Mouse (Mus musculus): ENCODE measurements around the gene Medag. TPM values are rescaled to one million over a fixed set of nuclear protein-coding genes. Genes with fewer than 3 reads are reported as not detected.

The Medag gene
- polyA plus RNA-seq, 1 experiment: 0.19 TPM

DNA sequence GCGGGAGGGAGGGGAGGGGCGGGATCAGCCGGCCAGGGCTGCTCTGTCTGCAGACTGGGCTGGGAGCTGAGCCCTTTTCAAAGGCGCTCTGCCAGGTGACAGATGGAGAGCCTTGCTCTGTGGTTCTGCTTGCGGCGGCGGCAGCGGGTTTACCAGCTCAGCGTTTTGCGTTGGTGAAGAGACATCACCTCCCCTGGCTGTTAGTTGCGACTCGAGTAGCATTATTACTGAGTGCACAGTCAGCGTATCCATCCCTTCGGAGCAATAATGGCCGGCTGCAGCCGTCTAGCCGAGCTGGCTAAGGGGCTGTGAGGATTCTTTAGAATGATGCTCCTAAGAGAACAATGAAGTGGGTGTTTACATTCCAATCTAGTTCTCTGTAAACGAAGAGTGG lies 28.6 kb downstream of the Medag start:
- no peaks in the 10 kb centered on the region for H3K4me1 ChIP-seq (ENCODE audit: control insufficient read depth, insufficient read depth, low read length)
- TF ChIP-seq CTCF (IDR thresholded peaks at IDR 0.05; ENCODE audit: low read depth, low read length) (no peak), POLR2A (IDR thresholded peaks at IDR 0.05; ENCODE audit: borderline replicate concordance, low read depth, low read length) (no peak)
- no peak overlapping the region for H3K27ac ChIP-seq (ENCODE audit: insufficient read depth, low read depth, low read length)
- no peak overlapping the region for H3K4me3 ChIP-seq (ENCODE audit: insufficient read depth, low read length)

DNA sequence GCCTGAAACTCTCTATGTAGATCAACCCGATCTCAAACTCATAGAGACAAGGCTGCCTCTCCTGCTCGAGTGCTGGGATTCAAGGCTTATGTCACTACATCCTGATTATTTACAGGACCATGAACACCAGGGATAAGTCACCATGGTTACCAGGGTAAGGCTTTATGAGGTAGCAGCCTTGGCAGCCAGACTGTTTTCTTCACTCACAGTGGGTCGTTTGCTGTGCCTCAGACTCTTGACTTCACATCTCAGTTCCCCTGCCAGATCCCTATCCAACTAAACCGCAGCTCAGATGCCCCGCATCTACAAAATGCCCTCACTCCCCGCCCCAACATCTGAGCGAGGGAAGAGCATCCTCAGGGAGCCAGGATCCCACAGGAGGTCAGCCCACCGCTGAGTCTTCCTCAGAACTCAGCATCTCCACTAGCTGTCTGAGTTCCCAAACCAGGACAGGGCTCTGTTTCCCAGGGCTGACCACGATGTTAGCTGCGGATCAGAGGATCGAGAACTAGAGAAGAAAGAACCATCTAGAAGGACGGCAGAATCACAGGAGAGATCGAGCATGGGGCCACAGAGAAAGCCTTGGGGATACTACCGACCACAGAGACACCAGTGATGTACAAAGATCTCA lies 30.2 kb downstream of the Medag start:
- H3K27ac ChIP-seq (ENCODE audit: insufficient read depth, low read depth, low read length): no peak overlapping the region
- TF ChIP-seq POLR2A (IDR thresholded peaks at IDR 0.05; ENCODE audit: borderline replicate concordance, low read depth, low read length) (no peak), CTCF (IDR thresholded peaks at IDR 0.05; ENCODE audit: low read depth, low read length) (no peak)
- no peak overlapping the region for H3K4me3 ChIP-seq (ENCODE audit: insufficient read depth, low read length)
- H3K4me1 ChIP-seq (ENCODE audit: control insufficient read depth, insufficient read depth, low read length): no peaks in the 10 kb centered on the region

DNA sequence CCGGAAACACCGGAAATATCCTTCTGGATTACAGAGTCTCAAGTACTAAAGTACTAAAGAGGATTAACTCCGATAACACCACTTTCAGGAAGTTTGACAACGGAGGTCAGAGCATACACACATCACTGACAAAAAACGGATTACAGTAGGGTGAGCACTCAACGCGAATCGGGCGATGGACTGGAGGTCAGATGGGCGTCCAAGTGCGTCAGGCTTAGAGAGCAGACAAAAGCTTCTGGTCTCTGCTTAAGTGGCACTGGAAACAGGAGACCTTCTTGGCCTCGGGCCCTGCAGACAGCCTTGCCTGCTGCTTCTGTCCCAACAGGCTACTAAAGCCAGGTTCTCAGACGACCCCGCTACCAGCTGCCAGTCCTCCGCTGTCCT lies 30.7 kb downstream of the Medag start:
- H3K4me1 ChIP-seq (ENCODE audit: control insufficient read depth, insufficient read depth, low read length): no peaks in the 10 kb centered on the region
- H3K27ac ChIP-seq (ENCODE audit: insufficient read depth, low read depth, low read length): no peak overlapping the region
- no peak overlapping the region for H3K4me3 ChIP-seq (ENCODE audit: insufficient read depth, low read length)
- no peak for TF ChIP-seq CTCF (IDR thresholded peaks at IDR 0.05; ENCODE audit: low read depth, low read length)
- TF ChIP-seq POLR2A (IDR thresholded peaks at IDR 0.05; ENCODE audit: borderline replicate concordance, low read depth, low read length): no peak

DNA sequence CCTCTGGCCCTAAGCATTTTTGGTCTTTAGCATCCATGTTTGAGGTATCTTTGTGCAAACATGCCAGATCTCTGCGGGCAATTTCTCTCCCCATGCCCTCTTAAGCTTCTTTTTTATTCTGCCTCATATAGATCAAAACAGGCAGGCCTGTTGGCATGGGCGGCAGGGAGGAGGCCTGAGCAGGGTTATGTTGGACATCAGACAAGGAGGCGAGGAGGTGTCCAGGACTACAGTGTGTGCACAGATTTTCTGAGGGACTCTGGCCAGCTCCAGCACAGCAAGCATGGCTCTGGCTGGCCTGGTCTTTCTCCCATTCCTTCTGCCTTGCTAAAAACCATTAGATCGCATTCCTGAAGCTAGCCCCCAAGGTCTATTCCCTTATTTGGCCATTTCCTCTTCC lies 32.9 kb downstream of the Medag start:
- TF ChIP-seq CTCF (IDR thresholded peaks at IDR 0.05; ENCODE audit: low read depth, low read length): no peak
- no peak overlapping the region for H3K27ac ChIP-seq (ENCODE audit: insufficient read depth, low read depth, low read length)
- no peak overlapping the region for H3K4me3 ChIP-seq (ENCODE audit: insufficient read depth, low read length)
- H3K4me1 ChIP-seq (ENCODE audit: control insufficient read depth, insufficient read depth, low read length): no peaks in the 10 kb centered on the region

DNA sequence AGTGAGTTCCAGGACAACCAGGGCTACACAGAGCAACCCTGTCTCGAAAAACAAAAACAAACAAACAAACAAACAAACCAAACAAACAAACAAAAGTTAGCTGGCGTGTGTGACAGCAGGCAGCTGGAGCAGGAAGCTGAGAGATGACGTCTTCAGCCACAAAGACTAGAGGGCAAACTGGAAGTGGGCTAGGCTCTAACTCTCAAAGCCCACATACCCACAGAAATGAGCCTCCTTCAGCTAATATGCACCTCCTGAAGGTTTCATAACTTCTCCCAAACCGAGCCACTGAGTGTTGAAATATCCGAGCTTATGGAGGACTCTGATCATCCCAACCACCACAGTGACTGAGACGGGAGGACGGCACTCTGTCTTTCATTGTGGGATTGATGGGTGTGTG lies 34.9 kb downstream of the Medag start:
- H3K27ac ChIP-seq (ENCODE audit: insufficient read depth, low read depth, low read length): no peak overlapping the region
- H3K4me1 ChIP-seq (ENCODE audit: control insufficient read depth, insufficient read depth, low read length): no peaks in the 10 kb centered on the region
- no peak overlapping the region for H3K4me3 ChIP-seq (ENCODE audit: insufficient read depth, low read length)
- no peak for TF ChIP-seq POLR2A (IDR thresholded peaks at IDR 0.05; ENCODE audit: borderline replicate concordance, low read depth, low read length)
- no peak for TF ChIP-seq CTCF (IDR thresholded peaks at IDR 0.05; ENCODE audit: low read depth, low read length)

DNA sequence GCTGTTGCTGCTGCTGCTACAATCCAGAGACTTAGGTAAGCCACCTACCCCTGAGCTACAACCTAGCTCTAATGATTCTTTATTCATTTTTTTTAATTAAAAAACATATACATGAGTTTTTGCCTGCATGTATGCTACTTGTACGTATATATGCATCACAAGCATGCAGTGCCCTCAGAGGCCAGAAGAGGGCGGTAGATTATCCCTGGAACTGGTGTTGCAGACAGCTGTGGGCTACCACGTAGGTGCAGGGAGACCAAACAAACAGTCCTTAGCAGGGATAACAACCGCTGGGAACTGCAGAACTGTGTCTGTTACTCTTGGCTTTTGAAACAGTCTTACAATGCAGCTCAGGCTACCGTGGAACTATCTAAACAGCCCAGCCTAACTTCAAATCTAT lies 36.2 kb downstream of the Medag start:
- Histone ChIP-seq H3K27ac (ENCODE audit: insufficient read depth, low read depth, low read length) (no peak overlapping the region), H3K4me1 (ENCODE audit: control insufficient read depth, insufficient read depth, low read length) (no peaks in the 10 kb centered on the region), H3K4me3 (ENCODE audit: insufficient read depth, low read length) (no peak overlapping the region)
- TF ChIP-seq CTCF (IDR thresholded peaks at IDR 0.05; ENCODE audit: low read depth, low read length): 0 out of 2 replicates have a peak, but pooled peaks have one; percentile 27
- no peak for TF ChIP-seq POLR2A (IDR thresholded peaks at IDR 0.05; ENCODE audit: borderline replicate concordance, low read depth, low read length)

DNA sequence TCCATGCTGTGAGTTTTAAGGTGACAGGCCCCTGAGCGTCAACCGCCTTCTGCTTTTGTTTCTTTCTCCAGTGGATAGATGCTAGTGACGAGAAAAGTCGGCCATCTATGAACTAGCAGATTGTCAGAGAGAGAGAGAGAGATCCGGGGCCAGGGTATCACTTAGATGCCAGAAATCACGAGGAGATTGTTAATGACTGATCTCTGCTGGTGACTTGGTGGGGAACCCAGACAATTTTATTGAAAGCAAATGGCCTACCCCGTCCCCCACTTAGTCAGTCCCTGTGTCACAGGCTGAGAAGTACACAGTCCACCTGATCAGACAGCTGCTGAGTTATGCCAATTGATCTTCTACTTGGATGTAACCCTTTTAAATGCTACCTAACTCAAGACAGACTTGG lies 37.9 kb downstream of the Medag start:
- no peaks in the 10 kb centered on the region for H3K4me1 ChIP-seq (ENCODE audit: control insufficient read depth, insufficient read depth, low read length)
- no peak overlapping the region for H3K27ac ChIP-seq (ENCODE audit: insufficient read depth, low read depth, low read length)
- H3K4me3 ChIP-seq (ENCODE audit: insufficient read depth, low read length): no peak overlapping the region
- TF ChIP-seq CTCF (IDR thresholded peaks at IDR 0.05; ENCODE audit: low read depth, low read length): no peak
- no peak for TF ChIP-seq POLR2A (IDR thresholded peaks at IDR 0.05; ENCODE audit: borderline replicate concordance, low read depth, low read length)

DNA sequence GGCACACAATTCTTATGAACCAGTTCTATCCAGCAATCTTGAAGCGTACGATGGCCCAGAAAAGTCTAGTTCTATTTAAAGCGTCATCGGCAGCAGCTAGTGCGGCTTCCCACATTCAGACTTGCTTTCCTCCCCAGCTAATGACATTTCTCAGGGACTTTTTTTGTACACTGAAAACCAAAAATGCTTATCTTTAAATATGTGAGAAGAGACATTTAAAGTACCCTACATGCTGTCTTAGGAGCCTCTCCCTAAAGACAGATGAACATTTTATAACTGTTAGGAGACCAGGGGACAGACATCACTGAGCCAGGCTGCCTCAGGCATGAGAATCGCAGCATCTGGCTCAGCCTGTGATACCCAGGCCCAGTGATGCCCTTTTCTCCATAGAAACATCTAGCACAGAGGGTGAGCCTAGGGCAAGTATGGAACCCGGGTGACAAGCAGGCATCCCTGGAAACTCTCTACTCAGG lies 39.7 kb downstream of the Medag start:
- Histone ChIP-seq H3K27ac (ENCODE audit: insufficient read depth, low read depth, low read length) (no peak overlapping the region), H3K4me3 (ENCODE audit: insufficient read depth, low read length) (no peak overlapping the region), H3K4me1 (ENCODE audit: control insufficient read depth, insufficient read depth, low read length) (no peaks in the 10 kb centered on the region)
- no peak for TF ChIP-seq CTCF (IDR thresholded peaks at IDR 0.05; ENCODE audit: low read depth, low read length)
- TF ChIP-seq POLR2A (IDR thresholded peaks at IDR 0.05; ENCODE audit: borderline replicate concordance, low read depth, low read length): no peak

DNA sequence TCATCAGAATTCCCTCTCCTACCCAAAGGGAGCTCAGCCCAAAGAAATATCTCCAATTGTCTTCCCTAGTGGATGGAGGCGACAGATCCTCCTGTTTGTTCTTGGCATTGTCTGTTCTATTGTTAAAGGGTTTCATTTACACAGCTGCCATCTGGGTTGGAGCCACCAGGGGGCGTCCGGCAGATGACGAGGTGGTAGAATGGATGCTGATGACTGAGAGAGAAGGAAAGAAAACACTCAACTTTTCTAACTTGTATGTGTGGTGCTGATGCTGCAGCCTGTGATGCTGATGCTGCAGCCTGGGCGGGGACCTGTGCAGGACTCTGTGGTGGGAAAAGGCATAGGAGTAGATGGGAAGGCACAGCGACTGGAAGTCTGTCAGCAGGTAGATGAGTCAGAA lies 42.7 kb downstream of the Medag start:
- Histone ChIP-seq H3K27ac (ENCODE audit: insufficient read depth, low read depth, low read length) (no peak overlapping the region), H3K4me3 (ENCODE audit: insufficient read depth, low read length) (no peak overlapping the region), H3K4me1 (ENCODE audit: control insufficient read depth, insufficient read depth, low read length) (no peaks in the 10 kb centered on the region)
- TF ChIP-seq CTCF (IDR thresholded peaks at IDR 0.05; ENCODE audit: low read depth, low read length) (peak; percentile 83), POLR2A (IDR thresholded peaks at IDR 0.05; ENCODE audit: borderline replicate concordance, low read depth, low read length) (no peak)

DNA sequence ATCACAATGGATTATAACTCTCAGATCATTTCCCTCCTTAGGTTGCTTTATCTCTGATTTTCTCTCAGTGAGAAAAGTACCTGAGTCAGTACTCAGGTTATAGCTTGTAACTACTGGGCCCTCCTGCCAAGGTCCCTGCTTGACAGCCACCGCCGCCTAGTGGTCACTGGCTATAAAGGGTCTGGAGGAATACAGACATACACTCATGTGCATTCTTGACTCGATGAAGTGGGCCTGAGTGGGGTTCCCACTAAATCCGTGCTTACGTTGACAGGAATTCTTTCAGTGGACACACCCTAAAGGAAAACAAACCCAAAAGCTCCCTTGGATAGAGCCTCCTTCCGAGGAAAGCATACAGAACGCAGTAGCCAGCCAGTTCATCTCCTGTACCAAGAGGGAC lies 45.0 kb downstream of the Medag start:
- Histone ChIP-seq H3K4me3 (ENCODE audit: insufficient read depth, low read length) (no peak overlapping the region), H3K4me1 (ENCODE audit: control insufficient read depth, insufficient read depth, low read length) (no peaks in the 10 kb centered on the region), H3K27ac (ENCODE audit: insufficient read depth, low read depth, low read length) (no peak overlapping the region)
- TF ChIP-seq CTCF (IDR thresholded peaks at IDR 0.05; ENCODE audit: low read depth, low read length) (no peak), POLR2A (IDR thresholded peaks at IDR 0.05; ENCODE audit: borderline replicate concordance, low read depth, low read length) (no peak)

DNA sequence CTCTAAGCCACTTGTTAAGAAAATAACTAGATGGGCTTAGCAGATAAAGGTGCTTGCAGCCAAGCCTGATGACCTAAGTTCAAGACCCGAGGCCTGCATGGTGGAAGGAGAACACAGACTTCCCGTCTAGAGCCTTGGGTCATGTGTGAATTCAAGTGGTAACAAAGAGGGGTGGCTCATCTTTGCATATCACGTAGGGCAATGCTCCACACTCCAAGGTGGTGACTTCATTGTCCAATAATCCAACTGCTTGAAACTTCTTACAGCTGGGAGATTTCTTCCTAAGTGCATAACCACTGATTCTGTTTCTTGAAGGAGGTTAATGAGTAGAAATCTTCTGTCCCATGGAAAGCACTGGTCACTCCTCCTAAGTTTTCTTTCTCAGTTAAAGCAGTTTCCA lies 50.5 kb downstream of the Medag start:
- TF ChIP-seq POLR2A (IDR thresholded peaks at IDR 0.05; ENCODE audit: borderline replicate concordance, low read depth, low read length): no peak
- no peaks in the 10 kb centered on the region for H3K4me1 ChIP-seq (ENCODE audit: control insufficient read depth, insufficient read depth, low read length)
- H3K27ac ChIP-seq (ENCODE audit: insufficient read depth, low read depth, low read length): no peak overlapping the region
- H3K4me3 ChIP-seq (ENCODE audit: insufficient read depth, low read length): no peak overlapping the region

Data from bone marrow macrophage, adult 2 months (primary cell).